14 mouse cellular contexts compared by ENCODE assay signal in genomic region chr5:79083170-79083569, GRCm38 (mm10).
"Had no signal": no experiment of that assay in that cellular context is flagged by ENCODE, and none has a peak within 500 bp of the region (broad histone marks: within the 10 kb centered on the region; RNA-seq: fewer than 3 reads in every experiment).

No protein-coding gene starts in this region.

- DNase-seq: gastrocnemius, adult 2 months; gastrocnemius, postnatal 10 days; gastrocnemius, postnatal 25 days; heart, adult 18-20 months; heart, postnatal 14 days; heart, postnatal 36 days; kidney, adult 11 months; kidney, adult 2 months; kidney, adult 9 months; kidney, postnatal 14 days; kidney, postnatal 36 days; layer of hippocampus, adult 9-11 months; layer of hippocampus, postnatal 36 days; left cerebral cortex, postnatal 4 days had no signal
